Mouse (Mus musculus) G1E (cell line): ENCODE measurements around the gene Nsun2. TPM values are rescaled to one million over a fixed set of nuclear protein-coding genes. Genes with fewer than 3 reads are reported as not detected.

Experiments
- ATAC-seq: 2 replicates; pipeline ENCODE4 v1.8.0; 2016; ENCODE audit warnings: mild to moderate bottlenecking; ENCODE audit not compliant: insufficient number of reproducible peaks, poor library complexity, low FRiP score, severe bottlenecking; ENCODE audit errors: extremely low read depth
- DNase-seq: peaks from one replicate; pipeline ENCODE4 v3.0.0; 2012; ENCODE audit warnings: low spot score
- H3K27me3 ChIP-seq: 2 replicates; pipeline ENCODE4 v1.6.1; 2012; ENCODE audit warnings: mild to moderate bottlenecking, low read length, inconsistent platforms; ENCODE audit not compliant: insufficient read depth
- H3K36me3 ChIP-seq: replicated peaks from 2 replicates; pipeline ENCODE3; 2012; ENCODE audit warnings: mild to moderate bottlenecking, inconsistent platforms
- H3K4me1 ChIP-seq: 2 replicates; pipeline ENCODE4 v1.6.1; 2012; ENCODE audit warnings: low read depth, low read length, inconsistent platforms, mixed read lengths; ENCODE audit not compliant: insufficient read depth
- H3K4me3 ChIP-seq: 2 replicates; pipeline ENCODE4 v1.5.1; 2012; ENCODE audit warnings: low read depth, mild to moderate bottlenecking, inconsistent platforms, low read length, moderate library complexity, mixed read lengths
- H3K9me3 ChIP-seq: replicated peaks from 2 replicates; pipeline ENCODE4 v1.6.1; 2012; ENCODE audit warnings: inconsistent platforms
- CTCF ChIP-seq: IDR thresholded peaks from 2 replicates; pipeline ENCODE4 v1.5.1; 2012; ENCODE audit warnings: low read depth, low read length, inconsistent platforms, mixed read lengths
- GATA1 ChIP-seq: IDR thresholded peaks from 2 replicates; pipeline ENCODE4 v1.6.1; 2012; ENCODE audit warnings: borderline replicate concordance, low read length, inconsistent platforms, mixed read lengths
- GATA2 ChIP-seq: IDR thresholded peaks from 2 replicates; pipeline ENCODE4 v1.6.1; 2012; ENCODE audit warnings: low read depth, low read length, inconsistent platforms, borderline replicate concordance
- POLR2AphosphoS5 ChIP-seq: IDR thresholded peaks from 2 replicates; pipeline ENCODE4 v1.6.1; 2012; ENCODE audit warnings: low read depth, low read length, inconsistent platforms; ENCODE audit not compliant: insufficient replicate concordance
- TAL1 ChIP-seq: conservative IDR thresholded peaks from 2 replicates; pipeline ENCODE4 v1.6.1; 2012; ENCODE audit warnings: low read depth, low read length, inconsistent platforms, mixed read lengths
- polyA plus RNA-seq: library from polyadenylated mRNA; stranded (reverse); fragments of >175 nt; gene quantifications from 2 replicates; pipeline ENCODE4 v1.2.3, GENCODE M21; 2012
- total RNA-seq, 2 experiments: library from RNA; stranded (forward) in 1 of 2; stranded (reverse) in 1 of 2; fragments of 200-1000 nt in 1 of 2; fragments of >200 nt in 1 of 2; fragmentation: Nextera tagmentation in 1 of 2; gene quantifications; 2 replicates each; pipeline ENCODE4 v1.2.3; 2014 to 2017

Nsun2 gene
- total and polyA plus RNA-seq, 3 experiments: 144 to 231 (median 152) TPM

GRCm38 (mm10) chr13:69507666-69508065 lies 25.9 kb upstream of the Nsun2 start:
- Histone ChIP-seq H3K4me3 (no peak overlapping the region), H3K9me3 (no peaks in the 10 kb centered on the region), H3K4me1 (peaks cover 20% of the 10 kb centered on the region), H3K36me3 (peaks cover 87% of the 10 kb centered on the region), H3K27me3 (no peaks in the 10 kb centered on the region)
- DNase-seq (no peak), ATAC-seq (no peak)
- TF ChIP-seq TAL1 (no peak), GATA2 (no peak), GATA1 (no peak), CTCF (no peak), POLR2AphosphoS5 (no peak)

GRCm38 (mm10) chr13:69509391-69510244 lies 23.9 kb upstream of the Nsun2 start:
- no peak for TF ChIP-seq GATA2
- TF ChIP-seq POLR2AphosphoS5: no peak
- TF ChIP-seq CTCF: peak; percentile 11; the same call in 1 of the 2 replicates
- TF ChIP-seq GATA1: no peak
- TF ChIP-seq TAL1: no peak
- H3K4me3 ChIP-seq: no peak overlapping the region
- ATAC-seq (no peak), DNase-seq (no peak)
- no peaks in the 10 kb centered on the region for H3K27me3 ChIP-seq
- peaks cover 78% of the 10 kb centered on the region for H3K36me3 ChIP-seq
- no peaks in the 10 kb centered on the region for H3K9me3 ChIP-seq
- H3K4me1 ChIP-seq: peaks cover 18% of the 10 kb centered on the region

- Histone ChIP-seq H3K4me3 (no peak overlapping the region), H3K4me1 (no peaks in the 10 kb centered on the region; the same call in 1 of the 2 replicates), H3K27me3 (no peaks in the 10 kb centered on the region), H3K9me3 (no peaks in the 10 kb centered on the region), H3K36me3 (peaks cover 75% of the 10 kb centered on the region)
- ATAC-seq (no peak), DNase-seq (no peak)
- TF ChIP-seq POLR2AphosphoS5 (no peak), CTCF (no peak), GATA2 (no peak), GATA1 (no peak)
Measured at GRCm38 (mm10) chr13:69515091-69515490, 18.5 kb upstream of the Nsun2 start.

- no peak for DNase-seq
- Histone ChIP-seq H3K4me1 (peaks cover 6% of the 10 kb centered on the region), H3K27me3 (no peaks in the 10 kb centered on the region), H3K9me3 (no peaks in the 10 kb centered on the region), H3K4me3 (no peak overlapping the region), H3K36me3 (peaks cover 72% of the 10 kb centered on the region)
- no peak for ATAC-seq
- TF ChIP-seq CTCF (no peak), TAL1 (no peak), GATA1 (no peak), GATA2 (no peak), POLR2AphosphoS5 (no peak)
Measured at GRCm38 (mm10) chr13:69517445-69517844, 16.1 kb upstream of the Nsun2 start.

GRCm38 (mm10) chr13:69519137-69519536 lies 14.4 kb upstream of the Nsun2 start:
- Histone ChIP-seq H3K9me3 (no peaks in the 10 kb centered on the region), H3K36me3 (peaks cover 71% of the 10 kb centered on the region), H3K4me3 (no peak overlapping the region), H3K27me3 (no peaks in the 10 kb centered on the region), H3K4me1 (peaks cover 12% of the 10 kb centered on the region)
- TF ChIP-seq TAL1 (no peak), CTCF (no peak), GATA1 (no peak), POLR2AphosphoS5 (no peak)
- ATAC-seq (no peak), DNase-seq (no peak)

GRCm38 (mm10) chr13:69522161-69522791 lies 11.3 kb upstream of the Nsun2 start:
- no peaks in the 10 kb centered on the region for H3K27me3 ChIP-seq
- H3K4me1 ChIP-seq: peaks cover 14% of the 10 kb centered on the region
- H3K36me3 ChIP-seq: peaks cover 72% of the 10 kb centered on the region
- no peak overlapping the region for H3K4me3 ChIP-seq
- DNase-seq: no peak
- TF ChIP-seq POLR2AphosphoS5: no peak
- TF ChIP-seq GATA1: no peak
- no peak for TF ChIP-seq CTCF
- TF ChIP-seq TAL1: no peak
- TF ChIP-seq GATA2: no peak
- no peaks in the 10 kb centered on the region for H3K9me3 ChIP-seq
- ATAC-seq: no peak
